In genomic region chr6:64596835-64597234, GRCm38 (mm10) we compare ENCODE assay signal across 18 mouse cellular contexts.
DNase-seq lines count a peak whose midpoint lies in the region; ATAC-seq lines count a peak whose summit lies in the region.
"Had no signal": no experiment of that assay in that cellular context is flagged by ENCODE, and none has a peak within 500 bp of the region (broad histone marks: within the 10 kb centered on the region; RNA-seq: fewer than 3 reads in every experiment).

No protein-coding gene starts in this region.

- no peak overlapping the region for H3K4me2 ChIP-seq in forebrain, embryonic 16.5 days (ENCODE audit: low read length)
- H3K4me2 ChIP-seq: embryonic facial prominence, embryonic 12.5 days; heart, embryonic 13.5 days; limb, embryonic 12.5 days had no signal

- H3K4me1 ChIP-seq in forebrain, embryonic 10.5 days: peaks cover 14% of the 10 kb centered on the region
- no peaks in the 10 kb centered on the region for H3K4me1 ChIP-seq in forebrain, embryonic 16.5 days (replicated peaks; ENCODE audit: control insufficient read depth, insufficient read depth, low read length)
- H3K4me1 ChIP-seq: limb, embryonic 12.5 days had no signal

- no peak for ATAC-seq in forebrain, embryonic 16.5 days
- ATAC-seq: intestine, postnatal 0 days; Patski had no signal

- no peaks in the 10 kb centered on the region for H3K36me3 ChIP-seq in forebrain, embryonic 10.5 days (replicated peaks)
- H3K36me3 ChIP-seq in forebrain, embryonic 16.5 days (ENCODE audit: control insufficient read depth, insufficient read depth): no peaks in the 10 kb centered on the region
- H3K36me3 ChIP-seq: embryonic facial prominence, embryonic 12.5 days; heart, embryonic 13.5 days; limb, embryonic 12.5 days had no signal

- H3K27ac ChIP-seq in forebrain, embryonic 10.5 days: peak overlapping the region; percentile 44; the same call in 1 of the 2 replicates
- H3K27ac ChIP-seq in forebrain, embryonic 16.5 days (ENCODE audit: low read length): no peak overlapping the region
- H3K27ac ChIP-seq: embryonic facial prominence, embryonic 12.5 days; heart, embryonic 13.5 days; limb, embryonic 12.5 days had no signal

- 54% methylated on average over 2 of the region's 2 CpGs for WGBS in forebrain, embryonic 10.5 days
- WGBS in forebrain, embryonic 16.5 days: 49% methylated on average over 2 of the region's 2 CpGs

- intact Hi-C loops in left cerebral cortex, postnatal 25 days (cut with DNase I): no loop called here
- intact Hi-C loops in left cerebral cortex, postnatal 4 days (cut with DNase I): no loop called here

- no peak overlapping the region for H3K9ac ChIP-seq in forebrain, embryonic 16.5 days (replicated peaks; ENCODE audit: low read depth, low read length)
- H3K9ac ChIP-seq: embryonic facial prominence, embryonic 12.5 days; heart, embryonic 13.5 days; limb, embryonic 12.5 days had no signal

- no peak for DNase-seq in forebrain, embryonic 10.5 days (ENCODE audit: extremely low spot score, low spot score)
- DNase-seq in left cerebral cortex, adult 11 months (ENCODE audit: low spot score): peak; percentile 16
- no peak for DNase-seq in left cerebral cortex, postnatal 25 days (ENCODE audit: low spot score in 2 of 2)
- DNase-seq in right cerebral cortex, postnatal 25 days: peak; percentile 3
- no peak for DNase-seq in right cerebral cortex, postnatal 14 days
- DNase-seq in left cerebral cortex, postnatal 4 days: no peak
- no peak for DNase-seq in kidney, adult 8-10 months
- DNase-seq: B cell, adult 2 months; cerebellum, adult 18-20 months; gastrocnemius, postnatal 36 days; heart, postnatal 4 days; kidney, postnatal 14 days had no signal

- no peaks in the 10 kb centered on the region for H3K9me3 ChIP-seq in forebrain, embryonic 10.5 days
- H3K9me3 ChIP-seq in forebrain, embryonic 16.5 days (ENCODE audit: control insufficient read depth, low read length): no peaks in the 10 kb centered on the region
- H3K9me3 ChIP-seq: embryonic facial prominence, embryonic 12.5 days; heart, embryonic 13.5 days; limb, embryonic 12.5 days had no signal

- no peak overlapping the region for H3K4me3 ChIP-seq in forebrain, embryonic 10.5 days
- no peak overlapping the region for H3K4me3 ChIP-seq in forebrain, embryonic 16.5 days (replicated peaks; ENCODE audit: low read length)
- H3K4me3 ChIP-seq: embryonic facial prominence, embryonic 12.5 days; heart, embryonic 13.5 days; limb, embryonic 12.5 days had no signal

- no peaks in the 10 kb centered on the region for H3K27me3 ChIP-seq in forebrain, embryonic 10.5 days (ENCODE audit: poor library complexity, severe bottlenecking)
- no peaks in the 10 kb centered on the region for H3K27me3 ChIP-seq in forebrain, embryonic 16.5 days (replicated peaks; ENCODE audit: control insufficient read depth, insufficient read depth, low read length)
- H3K27me3 ChIP-seq: embryonic facial prominence, embryonic 12.5 days; heart, embryonic 13.5 days; limb, embryonic 12.5 days; Patski had no signal

Comparison
In these comparisons a context has a peak if more than half of its experiments do, and no peak if none do; other contexts are left out.
1. DNase-seq: peak in left cerebral cortex, adult 11 months (single experiment) and right cerebral cortex, postnatal 25 days (single experiment); none in forebrain, embryonic 10.5 days (single experiment), left cerebral cortex, postnatal 25 days (0 of 2), right cerebral cortex, postnatal 14 days (single experiment), left cerebral cortex, postnatal 4 days (single experiment) and kidney, adult 8-10 months (0 of 2).